Mouse (Mus musculus): ENCODE results near the gene Slc7a7. TPM values are rescaled to one million over a fixed set of nuclear protein-coding genes. Genes with fewer than 3 reads are reported as not detected.

Slc7a7 gene
- total RNA-seq (2014; rRNA removed), result 2.2 and 3.4 TPM in 2 replicates
- 2.8 and 3.2 TPM in 2 replicates for polyA plus RNA-seq (2015; fragmentation: Nextera tagmentation; extraction: Ambion mirVana)

GRCm38 (mm10) chr14:54417623-54418081, at the start of gene Slc7a7:
Gene Slc7a7 (minus strand): TSS chr14:54417780.
- WGBS, result 15% methylated on average over 19 of the region's 19 CpGs
- ATAC-seq (no peak), DNase-seq (no peak)
- peak; percentile 31 for TF ChIP-seq CTCF (IDR thresholded peaks at IDR 0.05; ENCODE audit: low read depth)
- no peak within 1 kb of the TSS for H3K4me3 ChIP-seq (ENCODE audit: low read depth, low read length)
- no peaks in the 10 kb centered on the region for H3K36me3 ChIP-seq (ENCODE audit: insufficient read depth)
- no peak within 1 kb of the TSS for H3K27ac ChIP-seq (ENCODE audit: low read depth, low read length)
- no peaks in the 10 kb centered on the region for H3K27me3 ChIP-seq (ENCODE audit: insufficient read depth, low read length)
- H3K4me2 ChIP-seq (ENCODE audit: low read depth), result no peak within 1 kb of the TSS
- no peaks in the 10 kb centered on the region for H3K9me3 ChIP-seq (ENCODE audit: low read length)
- no peak within 1 kb of the TSS for H3K9ac ChIP-seq
- no peaks in the 10 kb centered on the region for H3K4me1 ChIP-seq (ENCODE audit: insufficient read depth)

- peak; percentile 61 for DNase-seq
- peaks cover 21% of the 10 kb centered on the region for H3K36me3 ChIP-seq (ENCODE audit: insufficient read depth)
- peak; percentile 62 for ATAC-seq
- H3K27ac ChIP-seq (ENCODE audit: low read depth, low read length), result peak overlapping the region; percentile 67; the same call in 1 of the 2 replicates
- H3K27me3 ChIP-seq (ENCODE audit: insufficient read depth, low read length), result no peaks in the 10 kb centered on the region
- H3K9ac ChIP-seq, result peak overlapping the region; percentile 81
- peak; percentile 63 for TF ChIP-seq CTCF (IDR thresholded peaks at IDR 0.05; ENCODE audit: low read depth)
- H3K4me2 ChIP-seq (ENCODE audit: low read depth), result peak overlapping the region; percentile 91
- peak overlapping the region; percentile 83 for H3K4me3 ChIP-seq (ENCODE audit: low read depth, low read length)
- 1% methylated on average over 45 of the region's 57 CpGs for WGBS
- no peaks in the 10 kb centered on the region for H3K9me3 ChIP-seq (ENCODE audit: low read length)
- no peaks in the 10 kb centered on the region for H3K4me1 ChIP-seq (ENCODE audit: insufficient read depth)
Measured at GRCm38 (mm10) chr14:54464293-54465005, 46.9 kb upstream of the Slc7a7 start.

- Histone ChIP-seq H3K9me3 (ENCODE audit: low read length) (no peaks in the 10 kb centered on the region), H3K4me2 (ENCODE audit: low read depth) (peak within 1 kb of the TSS; percentile 91), H3K9ac (peak within 1 kb of the TSS; percentile 81), H3K27me3 (ENCODE audit: insufficient read depth, low read length) (no peaks in the 10 kb centered on the region), H3K4me1 (ENCODE audit: insufficient read depth) (no peaks in the 10 kb centered on the region), H3K36me3 (ENCODE audit: insufficient read depth) (peaks cover 16% of the 10 kb centered on the region), H3K27ac (ENCODE audit: low read depth, low read length) (peak within 1 kb of the TSS; percentile 67), H3K4me3 (ENCODE audit: low read depth, low read length) (peak within 1 kb of the TSS; percentile 83)
- ATAC-seq (peak; percentile 91), DNase-seq (peak; percentile 85)
- TF ChIP-seq CTCF (IDR thresholded peaks at IDR 0.05; ENCODE audit: low read depth), result no peak
- under 1% methylated on average over 34 of the region's 35 CpGs for WGBS
Measured at GRCm38 (mm10) chr14:54463959-54464292, 46.3 kb upstream of the Slc7a7 start, which contains the start of gene Lrp10. Gene Lrp10 (plus strand): TSS chr14:54464137.

- ATAC-seq, result peak; percentile 47
- peak overlapping the region; percentile 17; the same call in 1 of the 2 replicates for H3K27ac ChIP-seq (ENCODE audit: low read depth, low read length)
- H3K4me2 ChIP-seq (ENCODE audit: low read depth), result peak overlapping the region; percentile 91
- no peaks in the 10 kb centered on the region for H3K9me3 ChIP-seq (ENCODE audit: low read length)
- peaks cover 10% of the 10 kb centered on the region for H3K36me3 ChIP-seq (ENCODE audit: insufficient read depth)
- no peak for TF ChIP-seq CTCF (IDR thresholded peaks at IDR 0.05; ENCODE audit: low read depth)
- no peaks in the 10 kb centered on the region for H3K4me1 ChIP-seq (ENCODE audit: insufficient read depth)
- peak overlapping the region; percentile 83 for H3K4me3 ChIP-seq (ENCODE audit: low read depth, low read length)
- DNase-seq, result no peak
- H3K9ac ChIP-seq, result peak overlapping the region; percentile 81
- WGBS, result 16% methylated on average over 12 of the region's 12 CpGs
- no peaks in the 10 kb centered on the region for H3K27me3 ChIP-seq (ENCODE audit: insufficient read depth, low read length)
Measured at GRCm38 (mm10) chr14:54463108-54463958, 45.8 kb upstream of the Slc7a7 start.

GRCm38 (mm10) chr14:54462146-54462545, 44.6 kb upstream of the Slc7a7 start:
- ATAC-seq (no peak), DNase-seq (no peak)
- Histone ChIP-seq H3K4me1 (ENCODE audit: insufficient read depth) (no peaks in the 10 kb centered on the region), H3K9me3 (ENCODE audit: low read length) (no peaks in the 10 kb centered on the region), H3K27me3 (ENCODE audit: insufficient read depth, low read length) (no peaks in the 10 kb centered on the region), H3K4me3 (ENCODE audit: low read depth, low read length) (no peak overlapping the region), H3K36me3 (ENCODE audit: insufficient read depth) (no peaks in the 10 kb centered on the region), H3K4me2 (ENCODE audit: low read depth) (no peak overlapping the region), H3K9ac (no peak overlapping the region), H3K27ac (ENCODE audit: low read depth, low read length) (no peak overlapping the region)
- WGBS, result 79% methylated on average over 4 of the region's 4 CpGs
- TF ChIP-seq CTCF (IDR thresholded peaks at IDR 0.05; ENCODE audit: low read depth), result no peak

- 91% methylated on average over 14 of the region's 14 CpGs for WGBS
- DNase-seq (no peak), ATAC-seq (no peak)
- H3K36me3 ChIP-seq (ENCODE audit: insufficient read depth), result no peaks in the 10 kb centered on the region
- no peaks in the 10 kb centered on the region for H3K9me3 ChIP-seq (ENCODE audit: low read length)
- no peak overlapping the region for H3K27ac ChIP-seq (ENCODE audit: low read depth, low read length)
- no peaks in the 10 kb centered on the region for H3K4me1 ChIP-seq (ENCODE audit: insufficient read depth)
- no peak overlapping the region for H3K4me2 ChIP-seq (ENCODE audit: low read depth)
- H3K4me3 ChIP-seq (ENCODE audit: low read depth, low read length), result no peak overlapping the region
- no peaks in the 10 kb centered on the region for H3K27me3 ChIP-seq (ENCODE audit: insufficient read depth, low read length)
- TF ChIP-seq CTCF (IDR thresholded peaks at IDR 0.05; ENCODE audit: low read depth), result no peak
- H3K9ac ChIP-seq, result no peak overlapping the region
Measured at GRCm38 (mm10) chr14:54457907-54458569, 40.5 kb upstream of the Slc7a7 start.
